Mouse (Mus musculus) kidney, adult 2 months (tissue): ENCODE data around the gene Psmf1.

Experiments used
- CTCF ChIP-seq: fragments of 200-500 bp; conservative IDR thresholded peaks from 2 replicates; pipeline ENCODE4 v1.5.1; 2011; ENCODE audit warnings: low read depth, mild to moderate bottlenecking, control low read depth, low read length, moderate library complexity, mixed read lengths; ENCODE audit not compliant: insufficient read depth, insufficient read length
- POLR2A ChIP-seq: fragments of 200-500 bp; IDR thresholded peaks from one replicate; pipeline ENCODE4 v1.6.1; 2011; ENCODE audit warnings: low read depth, low read length, control low read depth

GRCm38 (mm10) chr2:151724094-151724493, 19.9 kb downstream of the Psmf1 start:
- TF ChIP-seq POLR2A (no peak), CTCF (no peak)
